Mouse (Mus musculus): ENCODE data around the gene Klhl40.

GRCm38 (mm10) chr9:121757835-121758814, 19.3 kb upstream of the Klhl40 start:
- TF ChIP-seq CTCF (IDR thresholded peaks at IDR 0.05; ENCODE audit: insufficient read depth, low read depth, low read length) (no peak), POLR2A (IDR thresholded peaks at IDR 0.05; ENCODE audit: insufficient read depth, low read depth, low read length) (no peak)
